ENCODE assay signal across 1 mouse cellular context in the genomic region with DNA sequence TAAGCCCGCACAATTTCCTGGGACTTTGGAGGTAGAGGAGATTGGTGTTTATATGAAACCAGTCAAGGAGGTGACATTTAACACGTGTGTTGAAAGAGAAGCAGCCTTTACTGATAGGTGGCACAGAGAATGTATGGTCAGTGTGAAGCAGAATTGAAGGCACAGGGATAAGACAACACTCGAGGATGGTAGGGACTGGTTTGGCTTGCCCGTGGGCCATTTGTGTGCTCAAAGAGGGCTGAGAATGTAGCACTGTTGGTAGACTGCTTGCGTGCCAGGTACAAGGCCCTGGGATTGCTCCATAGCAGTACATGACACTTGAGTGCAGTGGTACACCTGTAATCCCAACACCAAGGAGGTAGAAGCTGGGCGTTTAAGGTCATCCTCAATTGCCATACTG.
TF ChIP-seq lines count a peak whose summit lies in the region.

No protein-coding gene starts in this region.

TF ChIP-seq in MEL, 35 proteins besides CTCF, POLR2A, EP300 and RAD21 (continued from another document):
- TF ChIP-seq CHD1 (IDR thresholded peaks at IDR 0.05; ENCODE audit: low read depth, low read length) (no peak), GABPA (IDR thresholded peaks at IDR 0.05; ENCODE audit: low read depth, low read length) (no peak), POLR2AphosphoS5 (IDR thresholded peaks at IDR 0.05; ENCODE audit: borderline replicate concordance, low read depth, low read length) (peak; percentile 64; the same call in 1 of the 2 replicates), TBP (IDR thresholded peaks at IDR 0.05; ENCODE audit: low read depth, low read length) (no peak)
